Mouse (Mus musculus): ENCODE results near the gene Mertk. TPM values are rescaled to one million over a fixed set of nuclear protein-coding genes. Genes with fewer than 3 reads are reported as not detected.

Gene Mertk
- polyA plus RNA-seq, 1 experiment from 2014 or later: 2.2 TPM

DNA sequence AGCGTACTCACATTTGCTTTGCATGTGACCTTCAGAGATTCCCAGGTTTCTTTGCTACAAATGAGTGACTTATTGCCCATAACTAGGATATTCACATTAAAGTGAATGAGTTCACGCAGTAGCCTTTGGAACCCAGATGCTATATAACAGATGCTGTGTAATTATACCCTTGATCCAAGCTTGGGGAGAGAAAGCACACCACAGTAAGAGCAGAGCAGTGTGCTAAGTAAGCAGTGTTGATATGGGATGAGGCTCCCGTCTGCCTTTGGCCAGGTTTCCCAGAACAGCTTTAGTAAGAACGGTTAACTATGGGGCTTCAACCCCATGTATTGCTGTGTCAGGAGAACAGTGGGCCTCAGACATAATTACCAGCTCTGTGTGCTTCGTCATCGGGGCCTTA lies 95.2 kb downstream of the Mertk start:
- H3K4me1 ChIP-seq (replicated peaks; ENCODE audit: control insufficient read depth, insufficient read depth, low read length): no peaks in the 10 kb centered on the region
- no peak overlapping the region for H3K27ac ChIP-seq
- no peaks in the 10 kb centered on the region for H3K36me3 ChIP-seq (replicated peaks; ENCODE audit: control insufficient read depth, insufficient read depth)
- 54% methylated on average over 6 of the region's 6 CpGs for WGBS
- no peaks in the 10 kb centered on the region for H3K27me3 ChIP-seq (ENCODE audit: control insufficient read depth, insufficient read depth, low read length)
- no peak overlapping the region for H3K4me2 ChIP-seq (replicated peaks)
- H3K4me3 ChIP-seq (replicated peaks; ENCODE audit: low read length): no peak overlapping the region
- ATAC-seq (ENCODE audit: low FRiP score) (no peak), DNase-seq (ENCODE audit: low spot score) (no peak)
- H3K9ac ChIP-seq: no peak overlapping the region
- no peaks in the 10 kb centered on the region for H3K9me3 ChIP-seq (ENCODE audit: control insufficient read depth, low read length)

- no peak overlapping the region for H3K4me2 ChIP-seq (replicated peaks)
- H3K4me1 ChIP-seq (replicated peaks; ENCODE audit: control insufficient read depth, insufficient read depth, low read length): no peaks in the 10 kb centered on the region
- H3K4me3 ChIP-seq (replicated peaks; ENCODE audit: low read length): no peak overlapping the region
- H3K27me3 ChIP-seq (ENCODE audit: control insufficient read depth, insufficient read depth, low read length): no peaks in the 10 kb centered on the region
- no peaks in the 10 kb centered on the region for H3K36me3 ChIP-seq (replicated peaks; ENCODE audit: control insufficient read depth, insufficient read depth)
- no peak overlapping the region for H3K27ac ChIP-seq
- H3K9me3 ChIP-seq (ENCODE audit: control insufficient read depth, low read length): no peaks in the 10 kb centered on the region
- WGBS: 79% methylated on average over 6 of the region's 6 CpGs
- no peak for ATAC-seq (ENCODE audit: low FRiP score)
- DNase-seq (ENCODE audit: low spot score): no peak
- H3K9ac ChIP-seq: no peak overlapping the region
Observed at GRCm38 (mm10) chr2:128796463-128796862, 97.7 kb downstream of the Mertk start.

DNA sequence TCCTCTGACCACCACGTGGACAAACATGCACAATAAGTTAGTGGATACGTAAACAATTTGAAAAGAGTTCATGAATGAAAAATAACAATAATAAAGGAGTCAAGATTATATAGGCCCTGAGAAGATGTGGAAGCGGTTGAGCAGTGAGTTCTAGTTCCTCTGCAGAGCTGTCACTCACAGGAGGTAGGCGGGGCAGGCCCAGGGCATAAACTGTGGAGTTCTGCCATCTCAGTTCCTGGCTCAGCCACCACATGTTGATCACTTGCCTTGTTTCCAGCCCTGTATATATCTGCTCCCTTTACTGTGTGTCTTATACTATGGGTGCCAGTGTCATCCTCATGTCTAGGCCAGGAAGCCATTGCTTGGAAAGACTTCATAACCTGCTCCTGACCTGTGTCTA lies 104.7 kb downstream of the Mertk start:
- WGBS: 94% methylated on average over 4 of the region's 4 CpGs
- Histone ChIP-seq H3K4me2 (replicated peaks) (no peak overlapping the region), H3K27me3 (ENCODE audit: control insufficient read depth, insufficient read depth, low read length) (no peaks in the 10 kb centered on the region), H3K9me3 (ENCODE audit: control insufficient read depth, low read length) (no peaks in the 10 kb centered on the region), H3K9ac (no peak overlapping the region), H3K4me1 (replicated peaks; ENCODE audit: control insufficient read depth, insufficient read depth, low read length) (no peaks in the 10 kb centered on the region), H3K27ac (no peak overlapping the region), H3K4me3 (replicated peaks; ENCODE audit: low read length) (no peak overlapping the region), H3K36me3 (replicated peaks; ENCODE audit: control insufficient read depth, insufficient read depth) (no peaks in the 10 kb centered on the region)
- DNase-seq (ENCODE audit: low spot score): no peak
- no peak for ATAC-seq (ENCODE audit: low FRiP score)

- H3K27me3 ChIP-seq (ENCODE audit: control insufficient read depth, insufficient read depth, low read length): no peaks in the 10 kb centered on the region
- no peaks in the 10 kb centered on the region for H3K4me1 ChIP-seq (replicated peaks; ENCODE audit: control insufficient read depth, insufficient read depth, low read length)
- H3K4me2 ChIP-seq (replicated peaks): no peak overlapping the region
- WGBS: 58% methylated on average over 4 of the region's 4 CpGs
- no peak for ATAC-seq (ENCODE audit: low FRiP score)
- no peak overlapping the region for H3K9ac ChIP-seq
- no peak for DNase-seq (ENCODE audit: low spot score)
- no peaks in the 10 kb centered on the region for H3K9me3 ChIP-seq (ENCODE audit: control insufficient read depth, low read length)
- no peaks in the 10 kb centered on the region for H3K36me3 ChIP-seq (replicated peaks; ENCODE audit: control insufficient read depth, insufficient read depth)
- no peak overlapping the region for H3K27ac ChIP-seq
- no peak overlapping the region for H3K4me3 ChIP-seq (replicated peaks; ENCODE audit: low read length)
Observed at GRCm38 (mm10) chr2:128805341-128805740, 106.6 kb downstream of the Mertk start.

DNA sequence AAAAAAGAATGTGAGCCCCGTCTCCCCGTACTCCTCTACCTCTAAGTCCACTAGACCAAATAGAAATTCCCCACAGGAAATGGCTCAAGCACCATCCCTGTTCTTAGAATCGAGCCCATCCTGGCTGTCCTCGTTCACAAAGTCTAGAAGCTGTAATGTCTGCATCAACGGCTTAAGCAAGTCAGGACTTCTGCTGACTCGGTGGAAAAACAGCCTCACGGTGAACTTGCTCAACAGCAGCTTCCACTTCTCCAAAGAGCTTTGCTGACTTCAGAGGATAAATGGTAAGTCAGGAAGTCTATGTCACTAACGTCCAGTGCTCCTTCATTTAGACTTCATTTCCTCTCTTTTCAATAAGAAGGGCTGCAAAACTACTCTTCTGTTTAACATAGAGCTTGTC lies 107.8 kb downstream of the Mertk start:
- Histone ChIP-seq H3K4me2 (replicated peaks) (no peak overlapping the region), H3K27me3 (ENCODE audit: control insufficient read depth, insufficient read depth, low read length) (no peaks in the 10 kb centered on the region), H3K9me3 (ENCODE audit: control insufficient read depth, low read length) (no peaks in the 10 kb centered on the region), H3K27ac (no peak overlapping the region), H3K36me3 (replicated peaks; ENCODE audit: control insufficient read depth, insufficient read depth) (no peaks in the 10 kb centered on the region), H3K4me1 (replicated peaks; ENCODE audit: control insufficient read depth, insufficient read depth, low read length) (no peaks in the 10 kb centered on the region), H3K4me3 (replicated peaks; ENCODE audit: low read length) (no peak overlapping the region), H3K9ac (no peak overlapping the region)
- WGBS: 80% methylated on average over 8 of the region's 8 CpGs
- ATAC-seq (ENCODE audit: low FRiP score): no peak
- no peak for DNase-seq (ENCODE audit: low spot score)

DNA sequence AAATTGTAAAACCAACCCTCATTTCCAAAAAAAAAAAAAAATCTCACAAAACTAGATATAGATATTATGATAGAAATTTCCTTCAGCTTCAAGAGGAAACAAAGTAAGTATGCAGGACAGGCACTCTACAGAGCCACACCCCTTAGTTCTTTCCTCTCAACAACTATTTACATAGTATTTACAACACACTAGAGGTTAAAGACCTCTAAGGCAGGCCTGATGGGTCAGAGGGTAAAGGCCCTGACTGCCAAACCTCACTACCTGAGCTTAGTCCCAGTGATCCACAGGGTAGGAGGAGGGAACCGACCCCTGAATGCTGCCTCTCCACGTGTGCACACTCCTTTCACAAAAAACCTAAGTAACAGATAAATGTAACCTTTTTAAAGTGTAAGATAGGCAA lies 114.0 kb downstream of the Mertk start:
- WGBS: 24% methylated on average over 2 of the region's 2 CpGs
- Histone ChIP-seq H3K4me1 (replicated peaks; ENCODE audit: control insufficient read depth, insufficient read depth, low read length) (no peaks in the 10 kb centered on the region), H3K9ac (no peak overlapping the region), H3K27ac (no peak overlapping the region), H3K4me3 (replicated peaks; ENCODE audit: low read length) (no peak overlapping the region), H3K27me3 (ENCODE audit: control insufficient read depth, insufficient read depth, low read length) (no peaks in the 10 kb centered on the region), H3K9me3 (ENCODE audit: control insufficient read depth, low read length) (no peaks in the 10 kb centered on the region), H3K36me3 (replicated peaks; ENCODE audit: control insufficient read depth, insufficient read depth) (no peaks in the 10 kb centered on the region), H3K4me2 (replicated peaks) (no peak overlapping the region)
- DNase-seq (ENCODE audit: low spot score): no peak
- no peak for ATAC-seq (ENCODE audit: low FRiP score)

GRCm38 (mm10) chr2:128816311-128816710 lies 117.6 kb downstream of the Mertk start:
- Histone ChIP-seq H3K27ac (no peak overlapping the region), H3K27me3 (ENCODE audit: control insufficient read depth, insufficient read depth, low read length) (no peaks in the 10 kb centered on the region), H3K9ac (no peak overlapping the region), H3K36me3 (replicated peaks; ENCODE audit: control insufficient read depth, insufficient read depth) (no peaks in the 10 kb centered on the region), H3K9me3 (ENCODE audit: control insufficient read depth, low read length) (no peaks in the 10 kb centered on the region), H3K4me2 (replicated peaks) (no peak overlapping the region), H3K4me3 (replicated peaks; ENCODE audit: low read length) (no peak overlapping the region), H3K4me1 (replicated peaks; ENCODE audit: control insufficient read depth, insufficient read depth, low read length) (peaks cover 16% of the 10 kb centered on the region; the same call in 1 of the 2 replicates)
- no peak for ATAC-seq (ENCODE audit: low FRiP score)
- DNase-seq (ENCODE audit: low spot score): no peak
- 75% methylated on average over 1 of the region's 1 CpGs for WGBS

GRCm38 (mm10) chr2:128816916-128817315 lies 118.2 kb downstream of the Mertk start:
- no peak overlapping the region for H3K9ac ChIP-seq
- no peaks in the 10 kb centered on the region for H3K27me3 ChIP-seq (ENCODE audit: control insufficient read depth, insufficient read depth, low read length)
- no peak overlapping the region for H3K27ac ChIP-seq
- no peaks in the 10 kb centered on the region for H3K36me3 ChIP-seq (replicated peaks; ENCODE audit: control insufficient read depth, insufficient read depth)
- peaks cover 16% of the 10 kb centered on the region; the same call in 1 of the 2 replicates for H3K4me1 ChIP-seq (replicated peaks; ENCODE audit: control insufficient read depth, insufficient read depth, low read length)
- peak overlapping the region; percentile 81 for H3K4me3 ChIP-seq (replicated peaks; ENCODE audit: low read length)
- H3K4me2 ChIP-seq (replicated peaks): peak overlapping the region; percentile 78
- ATAC-seq (ENCODE audit: low FRiP score): no peak
- no peaks in the 10 kb centered on the region for H3K9me3 ChIP-seq (ENCODE audit: control insufficient read depth, low read length)
- 53% methylated on average over 6 of the region's 6 CpGs for WGBS
- no peak for DNase-seq (ENCODE audit: low spot score)

- no peak; the same call in 1 of the 2 replicates for ATAC-seq (ENCODE audit: low FRiP score)
- Histone ChIP-seq H3K9ac (peak overlapping the region; percentile 36; the same call in 1 of the 2 replicates), H3K4me1 (replicated peaks; ENCODE audit: control insufficient read depth, insufficient read depth, low read length) (peaks cover 16% of the 10 kb centered on the region; the same call in 1 of the 2 replicates), H3K27me3 (ENCODE audit: control insufficient read depth, insufficient read depth, low read length) (no peaks in the 10 kb centered on the region), H3K4me2 (replicated peaks) (peak overlapping the region; percentile 78), H3K27ac (peak overlapping the region; percentile 73), H3K9me3 (ENCODE audit: control insufficient read depth, low read length) (no peaks in the 10 kb centered on the region), H3K36me3 (replicated peaks; ENCODE audit: control insufficient read depth, insufficient read depth) (no peaks in the 10 kb centered on the region), H3K4me3 (replicated peaks; ENCODE audit: low read length) (peak overlapping the region; percentile 81)
- 0% methylated on average over 7 of the region's 7 CpGs for WGBS
- DNase-seq (ENCODE audit: low spot score): peak; percentile 88
Observed at GRCm38 (mm10) chr2:128817387-128817785, 118.6 kb downstream of the Mertk start.

All from hindbrain, embryonic 14.5 days (tissue).